Mouse (Mus musculus) hindbrain, postnatal 0 days (tissue): ENCODE results near the gene Uqcr10. TPM values are rescaled to one million over a fixed set of nuclear protein-coding genes. Genes with fewer than 3 reads are reported as not detected.
A peak's percentile ranks its signal among the peaks of the same experiment; 100 is the strongest.

Experiments used
- ATAC-seq: fragments of 200-750 bp; cut with Nextera tagmentation; 2 replicates; pipeline ENCODE4 v1.8.0; 2017; ENCODE audit warnings: mild to moderate bottlenecking, moderate TSS enrichment, moderate library complexity
- DNase-seq: peaks from one replicate; pipeline ENCODE4 v3.0.0-alpha.2; 2015; ENCODE audit warnings: low spot score
- H3K27ac ChIP-seq: fragments of 300-500 bp; sonication (generic); 2 replicates; pipeline ENCODE4 v1.5.1; 2014; ENCODE audit warnings: mild to moderate bottlenecking
- H3K27me3 ChIP-seq: fragments of 300-500 bp; sonication (generic); 2 replicates; pipeline ENCODE4 v1.6.1; 2014; ENCODE audit warnings: low read length, mixed read lengths; ENCODE audit not compliant: insufficient read depth
- H3K36me3 ChIP-seq: fragments of 300-500 bp; sonication (generic); 2 replicates; pipeline ENCODE4 v1.6.1; 2014; ENCODE audit warnings: low read length, mixed read lengths; ENCODE audit not compliant: insufficient read depth
- H3K4me1 ChIP-seq: fragments of 300-500 bp; sonication (generic); 2 replicates; pipeline ENCODE4 v1.6.1; 2014; ENCODE audit warnings: antibody characterized with exemption, low read length, mixed read lengths; ENCODE audit not compliant: insufficient read depth
- H3K4me2 ChIP-seq: fragments of 300-500 bp; sonication (generic); 2 replicates; pipeline ENCODE4 v1.6.1; 2014; ENCODE audit warnings: low read depth, mild to moderate bottlenecking, low read length, moderate library complexity, mixed read lengths
- H3K4me3 ChIP-seq: fragments of 300-500 bp; sonication (generic); 2 replicates; pipeline ENCODE4 v1.5.1; 2014; ENCODE audit warnings: low read length
- H3K9ac ChIP-seq: fragments of 300-500 bp; sonication (generic); replicated peaks from 2 replicates; pipeline ENCODE4 v1.6.1; 2014; ENCODE audit warnings: mild to moderate bottlenecking, low read length, moderate library complexity, mixed read lengths
- H3K9me3 ChIP-seq: fragments of 300-500 bp; sonication (generic); 2 replicates; pipeline ENCODE4 v1.6.1; 2016; ENCODE audit warnings: low read length, mixed read lengths
- CTCF ChIP-seq: IDR thresholded peaks from 2 replicates; pipeline ENCODE4 v1.5.1; 2016; ENCODE audit warnings: antibody characterized with exemption, control low read depth, low read depth
- WGBS: fragments of 180-500 bp; shearing (Covaris S2); extraction: QIAGEN DNeasy Blood & Tissue Kit; methylation state at CpG from one replicate; pipeline ENCODE4 v1.1.7; 2014; 5-methylcytosine and 5-hydroxymethylcytosine counted together
- polyA plus RNA-seq: library from polyadenylated mRNA; unstranded; fragments of >200 nt; fragmentation: Nextera tagmentation; extraction: Ambion mirVana; gene quantifications from 2 replicates; pipeline ENCODE4 v1.2.1, GENCODE M21; 2015
- total RNA-seq: library from RNA; depleted of rRNA; stranded (reverse); fragments of >200 nt; gene quantifications from 2 replicates; pipeline ENCODE4 v1.2.3, GENCODE M21; 2014

The Uqcr10 gene
- total and polyA plus RNA-seq, 2 experiments from 2014 or later = 231 to 1,063 TPM

- TF ChIP-seq CTCF = no peak
- Histone ChIP-seq H3K4me1 (no peaks in the 10 kb centered on the region; the same call in 1 of the 2 replicates), H3K27me3 (no peaks in the 10 kb centered on the region), H3K27ac (no peak overlapping the region), H3K4me2 (no peak overlapping the region), H3K9ac (no peak overlapping the region), H3K4me3 (no peak overlapping the region), H3K36me3 (no peaks in the 10 kb centered on the region), H3K9me3 (no peaks in the 10 kb centered on the region)
- DNase-seq (no peak), ATAC-seq (no peak)
- WGBS = 64% methylated on average over 11 of the region's 11 CpGs
Observed at GRCm38 (mm10) chr11:4688632-4689380, 15.3 kb downstream of the Uqcr10 start.

- H3K27ac ChIP-seq = no peak overlapping the region
- TF ChIP-seq CTCF = no peak
- 86% methylated on average over 3 of the region's 3 CpGs for WGBS
- no peak overlapping the region for H3K9ac ChIP-seq
- DNase-seq (no peak), ATAC-seq (no peak)
- no peaks in the 10 kb centered on the region for H3K9me3 ChIP-seq
- H3K36me3 ChIP-seq = peaks cover 6% of the 10 kb centered on the region
- H3K27me3 ChIP-seq = no peaks in the 10 kb centered on the region
- H3K4me2 ChIP-seq = no peak overlapping the region
- no peaks in the 10 kb centered on the region; the same call in 1 of the 2 replicates for H3K4me1 ChIP-seq
- no peak overlapping the region for H3K4me3 ChIP-seq
Observed at GRCm38 (mm10) chr11:4687874-4688273, 16.3 kb downstream of the Uqcr10 start.

GRCm38 (mm10) chr11:4687027-4687426 lies 17.1 kb downstream of the Uqcr10 start:
- WGBS = 84% methylated on average over 3 of the region's 3 CpGs
- Histone ChIP-seq H3K4me3 (no peak overlapping the region), H3K9me3 (no peaks in the 10 kb centered on the region), H3K4me1 (no peaks in the 10 kb centered on the region; the same call in 1 of the 2 replicates), H3K27ac (no peak overlapping the region), H3K9ac (no peak overlapping the region), H3K4me2 (no peak overlapping the region), H3K36me3 (peaks cover 13% of the 10 kb centered on the region), H3K27me3 (no peaks in the 10 kb centered on the region)
- no peak for TF ChIP-seq CTCF
- DNase-seq (no peak), ATAC-seq (no peak)

GRCm38 (mm10) chr11:4685510-4685909 lies 18.6 kb downstream of the Uqcr10 start:
- H3K9ac ChIP-seq = no peak overlapping the region
- no peaks in the 10 kb centered on the region for H3K4me1 ChIP-seq
- no peak for ATAC-seq
- TF ChIP-seq CTCF = no peak
- no peak overlapping the region for H3K4me2 ChIP-seq
- H3K27ac ChIP-seq = no peak overlapping the region
- H3K27me3 ChIP-seq = no peaks in the 10 kb centered on the region
- DNase-seq = no peak
- peaks cover 13% of the 10 kb centered on the region for H3K36me3 ChIP-seq
- no peaks in the 10 kb centered on the region for H3K9me3 ChIP-seq
- 88% methylated on average over 5 of the region's 5 CpGs for WGBS
- no peak overlapping the region for H3K4me3 ChIP-seq

GRCm38 (mm10) chr11:4685071-4685470 lies 19.1 kb downstream of the Uqcr10 start:
- no peaks in the 10 kb centered on the region for H3K4me1 ChIP-seq
- H3K9ac ChIP-seq = no peak overlapping the region
- DNase-seq (no peak), ATAC-seq (no peak)
- no peak overlapping the region for H3K27ac ChIP-seq
- H3K4me3 ChIP-seq = no peak overlapping the region
- H3K9me3 ChIP-seq = no peaks in the 10 kb centered on the region
- WGBS = 54% methylated on average over 4 of the region's 4 CpGs
- H3K4me2 ChIP-seq = no peak overlapping the region
- no peak for TF ChIP-seq CTCF
- peaks cover 13% of the 10 kb centered on the region for H3K36me3 ChIP-seq
- H3K27me3 ChIP-seq = no peaks in the 10 kb centered on the region

GRCm38 (mm10) chr11:4684186-4684585 lies 20.0 kb downstream of the Uqcr10 start:
- Histone ChIP-seq H3K9ac (no peak overlapping the region), H3K4me3 (no peak overlapping the region), H3K36me3 (peaks cover 13% of the 10 kb centered on the region), H3K4me2 (no peak overlapping the region), H3K9me3 (no peaks in the 10 kb centered on the region), H3K4me1 (no peaks in the 10 kb centered on the region), H3K27ac (no peak overlapping the region), H3K27me3 (no peaks in the 10 kb centered on the region)
- TF ChIP-seq CTCF = no peak
- ATAC-seq (peak; percentile 34; the same call in 1 of the 2 replicates), DNase-seq (no peak)
- WGBS = 65% methylated on average over 6 of the region's 6 CpGs

GRCm38 (mm10) chr11:4683516-4683915 lies 20.6 kb downstream of the Uqcr10 start:
- Histone ChIP-seq H3K4me3 (no peak overlapping the region), H3K9me3 (no peaks in the 10 kb centered on the region), H3K4me1 (no peaks in the 10 kb centered on the region; the same call in 1 of the 2 replicates), H3K36me3 (peaks cover 13% of the 10 kb centered on the region), H3K27ac (no peak overlapping the region), H3K9ac (no peak overlapping the region), H3K4me2 (no peak overlapping the region), H3K27me3 (no peaks in the 10 kb centered on the region)
- no peak for ATAC-seq
- no peak for TF ChIP-seq CTCF
- DNase-seq = no peak
- 92% methylated on average over 6 of the region's 6 CpGs for WGBS
